Mouse (Mus musculus) E14TG2a.4 (cell line): ENCODE measurements around the gene Abi3bp.

ENCODE experiments used
- H3K27me3 ChIP-seq: 2 replicates; pipeline ENCODE4 v1.6.1; 2014; ENCODE audit warnings: low read length, control low read depth; ENCODE audit not compliant: insufficient read depth
- H3K36me3 ChIP-seq: 2 replicates; pipeline ENCODE4 v1.6.1; 2014; ENCODE audit warnings: low read length, control low read depth; ENCODE audit not compliant: insufficient read depth
- H3K4me1 ChIP-seq: replicated peaks from 2 replicates; pipeline ENCODE4 v1.6.1; 2014; ENCODE audit warnings: low read depth, low read length, control low read depth
- H3K4me3 ChIP-seq: replicated peaks from 2 replicates; pipeline ENCODE4 v1.5.1; 2014; ENCODE audit warnings: mild to moderate bottlenecking, low read length
- H3K9me3 ChIP-seq: 2 replicates; pipeline ENCODE4 v1.6.1; 2014; ENCODE audit warnings: low read length, control low read depth
- CTCF ChIP-seq: conservative IDR thresholded peaks from 2 replicates; pipeline ENCODE4 v1.5.1; 2014; ENCODE audit warnings: low read length
- NANOG ChIP-seq: IDR thresholded peaks from 2 replicates; pipeline ENCODE4 v1.6.1; 2014; ENCODE audit warnings: borderline replicate concordance, low read length, mixed read lengths
- POU5F1 ChIP-seq: IDR thresholded peaks from 2 replicates; pipeline ENCODE4 v1.6.1; 2014; ENCODE audit warnings: low read length, borderline replicate concordance

Abi3bp gene

DNA sequence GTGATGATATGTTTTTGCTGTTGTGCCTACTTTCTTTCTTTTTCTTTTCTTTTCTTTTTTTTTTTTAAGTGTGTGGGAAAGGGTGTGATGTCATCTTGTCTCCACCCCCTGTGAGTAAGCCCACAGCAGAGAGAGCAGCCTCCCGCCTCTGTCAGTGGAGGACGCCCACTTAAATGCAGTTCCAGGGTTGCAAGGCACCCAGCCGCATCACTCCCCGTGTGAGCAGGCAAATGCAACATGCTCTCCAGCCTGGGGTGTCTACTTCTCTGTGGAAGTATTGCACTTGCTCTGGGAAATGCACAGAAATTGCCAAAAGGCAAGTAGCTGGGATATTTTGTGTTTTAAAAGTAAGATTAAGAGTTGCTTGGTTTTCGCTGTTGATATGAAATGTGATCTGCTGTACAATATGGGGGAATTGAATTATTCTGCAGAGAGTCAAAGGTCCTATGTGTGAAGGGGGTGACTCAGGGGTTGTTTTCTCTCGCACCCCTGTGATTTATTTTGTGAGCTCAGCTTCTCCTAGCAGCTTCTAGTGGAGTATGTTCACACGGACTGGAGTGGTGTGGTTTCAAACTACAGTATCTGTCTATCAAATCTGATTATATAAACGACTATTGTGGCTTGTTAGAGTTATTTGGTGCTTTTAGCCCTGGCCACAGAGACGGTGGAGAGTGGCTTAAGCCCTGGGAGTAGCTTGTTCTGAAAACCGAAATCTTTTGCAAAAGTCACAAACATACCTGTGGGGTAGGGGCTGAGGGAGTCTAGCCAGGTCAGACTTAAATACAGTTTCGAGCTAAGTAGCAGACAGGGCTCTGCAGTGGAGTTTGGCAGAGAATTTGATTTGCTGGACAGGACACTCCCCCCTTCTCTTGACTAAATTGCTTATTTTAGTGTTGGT lies at the start of gene Abi3bp:
Abi3bp (plus strand) TSS at position 202 of the 898 bp plus-strand sequence.
- H3K4me1 ChIP-seq = no peaks in the 10 kb centered on the region
- no peaks in the 10 kb centered on the region for H3K27me3 ChIP-seq
- no peak within 1 kb of the TSS for H3K4me3 ChIP-seq
- TF ChIP-seq CTCF = no peak
- no peak for TF ChIP-seq NANOG
- no peak for TF ChIP-seq POU5F1
- no peaks in the 10 kb centered on the region for H3K9me3 ChIP-seq
- H3K36me3 ChIP-seq = no peaks in the 10 kb centered on the region

GRCm38 (mm10) chr16:56435293-56436185 lies 42.1 kb upstream of the Abi3bp start:
- Histone ChIP-seq H3K4me3 (no peak overlapping the region), H3K4me1 (no peaks in the 10 kb centered on the region), H3K27me3 (0 out of 2 replicates have a peak, but pooled peaks cover 2% of the 10 kb centered on the region), H3K36me3 (no peaks in the 10 kb centered on the region), H3K9me3 (no peaks in the 10 kb centered on the region)
- TF ChIP-seq NANOG (no peak), CTCF (no peak), POU5F1 (no peak)

GRCm38 (mm10) chr16:56440243-56440642 lies 37.4 kb upstream of the Abi3bp start:
- no peaks in the 10 kb centered on the region for H3K4me1 ChIP-seq
- no peaks in the 10 kb centered on the region for H3K9me3 ChIP-seq
- H3K4me3 ChIP-seq = no peak overlapping the region
- TF ChIP-seq CTCF (no peak), NANOG (no peak), POU5F1 (no peak)
- no peaks in the 10 kb centered on the region for H3K36me3 ChIP-seq
- H3K27me3 ChIP-seq = 0 out of 2 replicates have a peak, but pooled peaks cover 2% of the 10 kb centered on the region

DNA sequence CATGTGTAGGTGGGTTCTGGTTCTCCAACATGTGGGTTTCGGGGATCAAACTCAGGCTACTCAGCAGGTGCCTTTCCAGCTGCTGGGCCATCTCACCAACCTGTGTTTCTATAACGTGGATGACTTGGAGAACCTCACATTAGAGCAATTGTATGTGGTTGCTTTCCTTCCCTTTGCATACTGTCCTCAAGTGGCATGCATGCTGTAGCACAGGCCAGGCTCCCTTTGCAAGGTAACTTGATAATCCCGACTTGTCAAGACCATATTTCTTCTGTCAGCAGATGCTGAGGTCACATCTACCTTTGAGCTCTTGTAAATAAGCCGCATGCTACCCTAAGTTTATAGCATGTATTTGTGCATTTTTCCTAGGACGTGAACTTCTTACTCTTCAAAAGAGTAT lies 36.6 kb upstream of the Abi3bp start:
- no peaks in the 10 kb centered on the region for H3K36me3 ChIP-seq
- H3K9me3 ChIP-seq = no peaks in the 10 kb centered on the region
- TF ChIP-seq NANOG = no peak
- no peak for TF ChIP-seq CTCF
- no peak for TF ChIP-seq POU5F1
- H3K4me1 ChIP-seq = no peaks in the 10 kb centered on the region
- H3K4me3 ChIP-seq = no peak overlapping the region
- 0 out of 2 replicates have a peak, but pooled peaks cover 2% of the 10 kb centered on the region for H3K27me3 ChIP-seq

GRCm38 (mm10) chr16:56441658-56442344 lies 35.9 kb upstream of the Abi3bp start:
- no peaks in the 10 kb centered on the region for H3K9me3 ChIP-seq
- no peak overlapping the region for H3K4me3 ChIP-seq
- no peaks in the 10 kb centered on the region for H3K36me3 ChIP-seq
- H3K4me1 ChIP-seq = no peaks in the 10 kb centered on the region
- no peak for TF ChIP-seq CTCF
- no peak for TF ChIP-seq NANOG
- no peak for TF ChIP-seq POU5F1
- 0 out of 2 replicates have a peak, but pooled peaks cover 2% of the 10 kb centered on the region for H3K27me3 ChIP-seq

DNA sequence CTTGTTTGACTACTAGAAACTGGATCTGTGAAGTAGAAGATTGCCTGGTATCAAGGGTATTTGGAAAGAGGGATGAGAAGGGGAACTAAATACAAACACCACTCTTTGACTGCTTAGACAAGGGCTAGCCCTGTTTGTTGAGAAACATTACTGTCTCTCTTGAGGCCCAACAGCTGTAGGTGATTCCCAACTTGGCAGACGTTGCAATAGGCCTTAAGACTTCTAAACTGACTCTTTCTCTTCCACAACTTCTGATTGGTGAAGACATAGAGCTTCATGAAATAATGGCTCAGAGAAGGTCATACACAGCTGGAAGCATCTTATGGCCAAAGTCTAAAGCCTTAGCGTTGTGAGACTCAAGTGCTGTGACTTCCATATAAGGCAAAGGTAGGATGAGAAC lies 26.2 kb upstream of the Abi3bp start:
- Histone ChIP-seq H3K4me1 (no peaks in the 10 kb centered on the region), H3K9me3 (no peaks in the 10 kb centered on the region; the same call in 1 of the 2 replicates), H3K36me3 (no peaks in the 10 kb centered on the region), H3K27me3 (no peaks in the 10 kb centered on the region), H3K4me3 (no peak overlapping the region)
- TF ChIP-seq POU5F1 (no peak), CTCF (no peak), NANOG (no peak)

DNA sequence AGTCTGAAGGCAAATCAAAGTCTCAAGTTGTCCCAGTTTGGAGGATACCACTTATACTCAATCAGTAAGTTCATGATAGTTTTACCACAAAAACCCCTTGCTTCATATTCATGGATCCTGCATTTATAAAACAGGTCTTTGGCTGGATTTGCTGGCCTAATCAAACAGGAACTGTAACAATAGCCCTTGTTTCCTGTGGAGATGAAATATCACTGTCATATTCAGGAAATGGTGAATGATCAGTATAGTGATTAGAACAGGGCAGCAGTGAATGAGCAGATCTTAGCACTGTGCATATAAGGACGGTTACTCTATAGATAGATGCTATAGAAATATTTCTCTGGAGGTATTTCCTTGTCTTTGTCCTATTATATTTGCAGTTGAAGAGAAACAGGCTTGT lies 25.8 kb upstream of the Abi3bp start:
- TF ChIP-seq POU5F1 = no peak
- TF ChIP-seq NANOG = no peak
- no peak for TF ChIP-seq CTCF
- H3K9me3 ChIP-seq = no peaks in the 10 kb centered on the region; the same call in 1 of the 2 replicates
- no peaks in the 10 kb centered on the region for H3K4me1 ChIP-seq
- no peak overlapping the region for H3K4me3 ChIP-seq
- no peaks in the 10 kb centered on the region for H3K27me3 ChIP-seq
- H3K36me3 ChIP-seq = no peaks in the 10 kb centered on the region
